In the genomic region with DNA sequence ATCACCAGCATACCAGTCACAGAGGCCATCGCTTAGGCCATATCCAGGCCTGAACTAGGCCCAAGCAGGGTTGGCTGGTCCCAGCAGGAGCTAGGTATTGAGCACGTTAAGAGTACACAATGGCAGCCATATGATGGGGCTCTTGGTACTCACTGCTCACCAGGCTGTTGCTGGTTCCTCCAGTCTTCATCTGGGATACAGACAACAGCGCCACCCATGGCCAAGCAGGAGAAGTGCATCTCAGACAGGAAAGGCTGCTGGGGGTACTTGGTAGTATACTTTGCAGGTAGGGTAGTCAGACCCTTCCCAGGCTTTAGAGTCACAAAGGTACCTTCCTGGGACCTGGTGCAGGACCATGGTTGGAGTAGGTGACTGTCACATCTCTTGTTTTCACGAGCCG, we compare ENCODE assay signal across 9 mouse cellular contexts.
DNase-seq lines count a peak whose midpoint lies in the region; ATAC-seq and TF ChIP-seq lines count a peak whose summit lies in the region.
"Had no signal": no experiment of that assay in that cellular context is flagged by ENCODE, and none has a peak within 500 bp of the region (broad histone marks: within the 10 kb centered on the region; RNA-seq: fewer than 3 reads in every experiment).

No protein-coding gene starts in this region.

- no peak for ATAC-seq in hindbrain, embryonic 11.5 days (ENCODE audit: low FRiP score)
- no peak for ATAC-seq in limb, embryonic 11.5 days (ENCODE audit: insufficient number of reproducible peaks, low FRiP score, low TSS enrichment, low read depth)
- no peak for ATAC-seq in megakaryocyte, adult 5-6 weeks (ENCODE audit: poor library complexity, severe bottlenecking)

- H3K9me3 ChIP-seq in hindbrain, embryonic 10.5 days: no peaks in the 10 kb centered on the region
- no peaks in the 10 kb centered on the region for H3K9me3 ChIP-seq in hindbrain, embryonic 11.5 days (ENCODE audit: control insufficient read depth, low read length)
- no peaks in the 10 kb centered on the region for H3K9me3 ChIP-seq in E14TG2a.4 (ENCODE audit: low read length)
- no peaks in the 10 kb centered on the region for H3K9me3 ChIP-seq in limb, embryonic 11.5 days (ENCODE audit: control insufficient read depth, low read length)

- H3K27me3 ChIP-seq in hindbrain, embryonic 10.5 days (ENCODE audit: insufficient read depth, poor library complexity, severe bottlenecking): no peaks in the 10 kb centered on the region
- no peaks in the 10 kb centered on the region for H3K27me3 ChIP-seq in hindbrain, embryonic 11.5 days (ENCODE audit: control insufficient read depth, insufficient read depth, low read length)
- no peaks in the 10 kb centered on the region; the same call in 1 of the 2 replicates for H3K27me3 ChIP-seq in E14TG2a.4 (ENCODE audit: insufficient read depth, low read length)
- no peaks in the 10 kb centered on the region for H3K27me3 ChIP-seq in limb, embryonic 11.5 days (ENCODE audit: control insufficient read depth, insufficient read depth, low read length)

- H3K36me3 ChIP-seq in hindbrain, embryonic 10.5 days: no peaks in the 10 kb centered on the region
- H3K36me3 ChIP-seq in hindbrain, embryonic 11.5 days (ENCODE audit: control insufficient read depth, insufficient read depth, low read length): no peaks in the 10 kb centered on the region
- H3K36me3 ChIP-seq in E14TG2a.4 (ENCODE audit: insufficient read depth, low read length): no peaks in the 10 kb centered on the region
- no peaks in the 10 kb centered on the region for H3K36me3 ChIP-seq in limb, embryonic 11.5 days (ENCODE audit: control insufficient read depth, insufficient read depth, low read length)

- H3K4me2 ChIP-seq in hindbrain, embryonic 11.5 days (replicated peaks; ENCODE audit: low read depth, low read length): no peak overlapping the region
- H3K4me2 ChIP-seq in limb, embryonic 11.5 days (ENCODE audit: low read depth, severe bottlenecking): no peak overlapping the region

- H3K9ac ChIP-seq in hindbrain, embryonic 11.5 days (ENCODE audit: low read depth, low read length): no peak overlapping the region
- H3K9ac ChIP-seq in limb, embryonic 11.5 days (ENCODE audit: low read length): no peak overlapping the region

- peaks cover 35% of the 10 kb centered on the region for H3K4me1 ChIP-seq in hindbrain, embryonic 10.5 days (replicated peaks)
- peaks cover 5% of the 10 kb centered on the region for H3K4me1 ChIP-seq in hindbrain, embryonic 11.5 days (replicated peaks; ENCODE audit: control insufficient read depth, insufficient read depth, low read length)
- peaks cover 15% of the 10 kb centered on the region for H3K4me1 ChIP-seq in E14TG2a.4 (replicated peaks; ENCODE audit: low read depth, low read length)
- H3K4me1 ChIP-seq in limb, embryonic 11.5 days (ENCODE audit: control insufficient read depth, insufficient read depth, low read length): peaks cover 24% of the 10 kb centered on the region

- H3K4me3 ChIP-seq in hindbrain, embryonic 10.5 days: no peak overlapping the region
- no peak overlapping the region for H3K4me3 ChIP-seq in hindbrain, embryonic 11.5 days (ENCODE audit: low read depth, low read length)
- H3K4me3 ChIP-seq in E14TG2a.4 (replicated peaks; ENCODE audit: low read length): no peak overlapping the region
- no peak overlapping the region for H3K4me3 ChIP-seq in limb, embryonic 11.5 days (ENCODE audit: low read depth, low read length)

- peak; percentile 27 for DNase-seq in hindbrain, embryonic 10.5 days (ENCODE audit: low spot score)
- DNase-seq in hindbrain, embryonic 11.5 days (ENCODE audit: low spot score): no peak
- DNase-seq in B cell, adult 2 months: peak; percentile 10 to 13
- peak; percentile 46 for DNase-seq in limb, embryonic 11.5 days (ENCODE audit: low spot score)
- no peak for DNase-seq in urinary bladder, postnatal 10 days (ENCODE audit: low spot score)
- DNase-seq in kidney, postnatal 25 days: no peak
- DNase-seq: cerebellum, adult 11 months had no signal

- peak; percentile 80 for TF ChIP-seq CTCF in E14TG2a.4 (conservative IDR thresholded peaks at IDR 0.05; ENCODE audit: low read length)

- 67% methylated on average over 5 of the region's 5 CpGs for WGBS in hindbrain, embryonic 10.5 days
- 68% methylated on average over 5 of the region's 5 CpGs for WGBS in hindbrain, embryonic 11.5 days
- 78% methylated on average over 5 of the region's 5 CpGs for WGBS in limb, embryonic 11.5 days

- H3K27ac ChIP-seq in hindbrain, embryonic 10.5 days: 0 out of 2 replicates have a peak overlapping the region, but pooled peaks have one; percentile 54
- no peak overlapping the region for H3K27ac ChIP-seq in hindbrain, embryonic 11.5 days (ENCODE audit: low read depth, low read length)
- H3K27ac ChIP-seq in limb, embryonic 11.5 days (replicated peaks; ENCODE audit: low read depth, low read length): no peak overlapping the region

Comparison
In these comparisons a context has a peak if more than half of its experiments do, and no peak if none do; other contexts are left out.
1. DNase-seq: peak in hindbrain, embryonic 10.5 days (single experiment), B cell, adult 2 months (2 of 2) and limb, embryonic 11.5 days (single experiment); none in hindbrain, embryonic 11.5 days (single experiment), urinary bladder, postnatal 10 days (single experiment) and kidney, postnatal 25 days (0 of 2).